Mouse (Mus musculus) lung, adult 2 months (tissue): ENCODE results near the gene Dazap1. TPM values are rescaled to one million over a fixed set of nuclear protein-coding genes. Genes with fewer than 3 reads are reported as not detected.

Source experiments
- DNase-seq: peaks from one replicate; pipeline ENCODE4 v3.0.0; 2022
- H3K4me1 ChIP-seq: fragments of 200-500 bp; 2 replicates; pipeline ENCODE4 v1.6.1; 2011; ENCODE audit warnings: low read length; ENCODE audit not compliant: control insufficient read depth, insufficient read depth
- H3K4me3 ChIP-seq: fragments of 200-500 bp; replicated peaks from 2 replicates; pipeline ENCODE3; 2011; ENCODE audit warnings: low read depth, mild to moderate bottlenecking, control low read depth, low read length; ENCODE audit errors: extremely low read depth
- CTCF ChIP-seq: fragments of 200-500 bp; IDR thresholded peaks from 2 replicates; pipeline ENCODE4 v1.5.1; 2011; ENCODE audit warnings: mild to moderate bottlenecking, low read length, control low read depth; ENCODE audit not compliant: insufficient read depth
- POLR2A ChIP-seq: fragments of 200-500 bp; IDR thresholded peaks from 2 replicates; pipeline ENCODE4 v1.6.1; 2011; ENCODE audit warnings: low read depth, mild to moderate bottlenecking, control low read depth, low read length, borderline replicate concordance; ENCODE audit errors: extremely low read depth
- WGBS: fragments of 180-500 bp; shearing (Covaris S2); methylation state at CpG from one replicate; pipeline ENCODE4 v1.1.7; 2018; 5-methylcytosine and 5-hydroxymethylcytosine counted together
- polyA plus RNA-seq: library from polyadenylated mRNA; depleted of rRNA; stranded (reverse); fragments of >200 nt; gene quantifications from 2 replicates; pipeline ENCODE4 v1.2.3, GENCODE M21; 2012

Dazap1 gene
- polyA plus RNA-seq, 1 experiment = 65.9 TPM

GRCm38 (mm10) chr10:80295618-80296425 lies 34.5 kb downstream of the Dazap1 start, which contains the start of gene Apc2:
Gene Apc2, plus strand, starts transcription at chr10:80295977.
- Histone ChIP-seq H3K4me1 (peaks cover 3% of the 10 kb centered on the region; the same call in 1 of the 2 replicates), H3K4me3 (peak within 1 kb of the TSS; percentile 50)
- TF ChIP-seq CTCF (peak; percentile 79), POLR2A (no peak)
- DNase-seq = peak; percentile 74
- 2% methylated on average over 26 of the region's 26 CpGs for WGBS

DNA sequence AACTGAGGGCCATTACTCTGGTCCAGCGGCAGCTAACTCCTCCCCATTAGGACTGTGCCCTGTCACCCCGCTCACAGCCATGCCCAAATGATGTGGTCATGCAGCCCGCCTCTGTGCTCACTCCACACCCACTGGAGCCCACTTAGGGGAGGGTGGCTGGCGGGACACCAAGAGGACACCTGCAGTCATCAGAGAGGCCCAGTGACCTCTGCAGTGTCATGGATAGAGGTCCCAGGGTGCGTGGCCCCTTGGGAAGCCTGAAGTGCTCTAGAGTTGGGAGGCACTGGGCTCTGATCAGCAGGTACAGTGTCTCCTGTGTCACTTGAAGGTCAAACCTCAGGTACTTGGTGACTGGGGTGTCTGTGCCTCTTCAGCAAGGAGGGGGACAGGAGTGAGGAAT lies 35.5 kb downstream of the Dazap1 start:
- TF ChIP-seq POLR2A = no peak
- no peak for TF ChIP-seq CTCF
- Histone ChIP-seq H3K4me3 (no peak overlapping the region), H3K4me1 (peaks cover 3% of the 10 kb centered on the region; the same call in 1 of the 2 replicates)
- 76% methylated on average over 5 of the region's 5 CpGs for WGBS
- DNase-seq = no peak

DNA sequence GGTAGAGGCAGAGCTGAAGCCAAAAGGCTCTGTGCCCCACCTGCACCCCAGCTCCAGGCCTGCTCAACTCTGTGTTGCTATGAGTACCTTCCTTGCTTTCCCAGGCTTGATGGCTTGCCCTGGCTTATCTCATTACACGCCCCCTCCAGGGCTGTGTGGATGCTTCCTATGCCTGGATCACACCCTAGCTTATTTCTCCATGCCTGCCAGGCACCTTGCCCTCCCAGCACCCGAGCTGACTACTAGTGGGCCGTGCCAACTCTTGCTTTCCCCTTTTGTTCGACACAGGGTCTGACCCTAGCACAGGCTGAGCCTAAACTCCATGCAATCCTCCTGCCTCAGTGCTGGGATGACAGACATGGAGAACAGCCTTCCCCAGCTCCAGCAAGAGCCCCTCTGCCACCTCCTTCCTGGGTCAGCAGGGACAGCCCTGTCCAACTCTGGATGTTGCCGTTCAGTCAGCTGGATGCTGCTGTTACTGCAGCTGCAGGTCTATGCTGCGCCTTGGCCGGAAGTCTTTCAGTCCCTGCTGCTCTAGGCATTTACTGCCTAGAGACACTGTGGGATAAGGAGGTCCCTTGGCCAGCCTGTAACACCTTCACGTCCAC lies 36.3 kb downstream of the Dazap1 start:
- H3K4me3 ChIP-seq = no peak overlapping the region
- 62% methylated on average over 8 of the region's 8 CpGs for WGBS
- peaks cover 3% of the 10 kb centered on the region; the same call in 1 of the 2 replicates for H3K4me1 ChIP-seq
- TF ChIP-seq POLR2A = no peak
- TF ChIP-seq CTCF = no peak
- no peak for DNase-seq

GRCm38 (mm10) chr10:80298571-80299281 lies 37.4 kb downstream of the Dazap1 start:
- 16% methylated on average over 26 of the region's 26 CpGs for WGBS
- Histone ChIP-seq H3K4me3 (no peak overlapping the region), H3K4me1 (peaks cover 3% of the 10 kb centered on the region; the same call in 1 of the 2 replicates)
- no peak for DNase-seq
- TF ChIP-seq CTCF (no peak), POLR2A (no peak)

GRCm38 (mm10) chr10:80299301-80299700 lies 38.0 kb downstream of the Dazap1 start:
- TF ChIP-seq POLR2A = no peak
- no peak for TF ChIP-seq CTCF
- Histone ChIP-seq H3K4me3 (no peak overlapping the region), H3K4me1 (peaks cover 3% of the 10 kb centered on the region; the same call in 1 of the 2 replicates)
- DNase-seq = no peak
- 25% methylated on average over 15 of the region's 15 CpGs for WGBS

DNA sequence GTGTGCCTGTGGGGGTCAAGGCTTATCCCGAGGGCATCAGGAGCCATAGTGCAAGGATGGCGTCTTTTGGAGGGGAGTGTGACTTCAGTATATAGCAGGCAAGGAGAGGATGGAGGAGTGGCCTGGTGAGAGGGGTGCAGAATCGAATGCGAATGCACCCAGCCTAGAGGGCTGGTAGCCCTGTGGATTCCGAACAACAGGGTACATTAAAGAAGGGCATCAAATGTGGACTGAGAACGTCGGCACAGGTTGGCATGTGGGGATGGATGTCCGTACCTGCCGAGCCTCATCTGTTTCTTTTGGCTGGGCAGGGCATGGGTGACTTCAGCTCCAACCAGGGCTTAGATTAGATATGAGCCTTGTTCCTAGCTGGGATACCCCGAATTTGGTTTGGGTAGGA lies 38.5 kb downstream of the Dazap1 start:
- DNase-seq = no peak
- TF ChIP-seq CTCF (no peak), POLR2A (no peak)
- H3K4me3 ChIP-seq = no peak overlapping the region
- peaks cover 3% of the 10 kb centered on the region; the same call in 1 of the 2 replicates for H3K4me1 ChIP-seq
- WGBS = 51% methylated on average over 10 of the region's 10 CpGs

GRCm38 (mm10) chr10:80300672-80301181 lies 39.4 kb downstream of the Dazap1 start:
- no peak overlapping the region for H3K4me3 ChIP-seq
- WGBS = 40% methylated on average over 11 of the region's 11 CpGs
- H3K4me1 ChIP-seq = no peaks in the 10 kb centered on the region
- DNase-seq = no peak
- TF ChIP-seq CTCF (no peak), POLR2A (no peak)

- no peak for DNase-seq
- H3K4me1 ChIP-seq = no peaks in the 10 kb centered on the region
- TF ChIP-seq POLR2A (no peak), CTCF (no peak)
- no peak overlapping the region for H3K4me3 ChIP-seq
- WGBS = 67% methylated on average over 10 of the region's 10 CpGs
These were observed 40.2 kb downstream of the Dazap1 start for GRCm38 (mm10) chr10:80301256-80302081.
